Mouse (Mus musculus): ENCODE measurements at regions not wholly inside any gene's neighbourhood (a gene's known extent, or its start where the extent isn't known, plus 50 kb on each side); places are given as distances from the start of the nearest gene placed in this dataset.

- Histone ChIP-seq H3K27me3 (ENCODE audit: insufficient read depth, low read length) (no peaks in the 10 kb centered on the region), H3K9me3 (ENCODE audit: low read length) (no peaks in the 10 kb centered on the region), H3K4me1 (replicated peaks; ENCODE audit: low read depth, low read length) (no peaks in the 10 kb centered on the region), H3K4me3 (replicated peaks; ENCODE audit: low read length) (no peak overlapping the region), H3K36me3 (ENCODE audit: insufficient read depth, low read length) (no peaks in the 10 kb centered on the region)
- TF ChIP-seq POU5F1 (IDR thresholded peaks at IDR 0.05; ENCODE audit: borderline replicate concordance, low read length) (no peak), NANOG (IDR thresholded peaks at IDR 0.05; ENCODE audit: borderline replicate concordance, low read length) (no peak), CTCF (conservative IDR thresholded peaks at IDR 0.05; ENCODE audit: low read length) (no peak)
These were observed 148.6 kb upstream of the Ust start for GRCm38 (mm10) chr10:8667244-8667643.

- Histone ChIP-seq H3K36me3 (ENCODE audit: insufficient read depth, low read length) (no peaks in the 10 kb centered on the region), H3K4me1 (replicated peaks; ENCODE audit: low read depth, low read length) (no peaks in the 10 kb centered on the region), H3K27me3 (ENCODE audit: insufficient read depth, low read length) (no peaks in the 10 kb centered on the region), H3K4me3 (replicated peaks; ENCODE audit: low read length) (no peak overlapping the region), H3K9me3 (ENCODE audit: low read length) (no peaks in the 10 kb centered on the region)
- TF ChIP-seq POU5F1 (IDR thresholded peaks at IDR 0.05; ENCODE audit: borderline replicate concordance, low read length), result no peak
- TF ChIP-seq NANOG (IDR thresholded peaks at IDR 0.05; ENCODE audit: borderline replicate concordance, low read length), result no peak
- TF ChIP-seq CTCF (conservative IDR thresholded peaks at IDR 0.05; ENCODE audit: low read length), result no peak
These were observed 140.3 kb upstream of the Ust start for GRCm38 (mm10) chr10:8658934-8659294.

- Histone ChIP-seq H3K27me3 (ENCODE audit: insufficient read depth, low read length) (no peaks in the 10 kb centered on the region), H3K9me3 (ENCODE audit: low read length) (no peaks in the 10 kb centered on the region), H3K4me3 (replicated peaks; ENCODE audit: low read length) (no peak overlapping the region), H3K36me3 (ENCODE audit: insufficient read depth, low read length) (no peaks in the 10 kb centered on the region), H3K4me1 (replicated peaks; ENCODE audit: low read depth, low read length) (no peaks in the 10 kb centered on the region)
- TF ChIP-seq NANOG (IDR thresholded peaks at IDR 0.05; ENCODE audit: borderline replicate concordance, low read length), result no peak
- TF ChIP-seq POU5F1 (IDR thresholded peaks at IDR 0.05; ENCODE audit: borderline replicate concordance, low read length), result no peak
- no peak for TF ChIP-seq CTCF (conservative IDR thresholded peaks at IDR 0.05; ENCODE audit: low read length)
These were observed 139.7 kb upstream of the Ust start for GRCm38 (mm10) chr10:8658024-8658933.

GRCm38 (mm10) chr10:8657176-8658023, 138.8 kb upstream of the Ust start:
- H3K9me3 ChIP-seq (ENCODE audit: low read length), result no peaks in the 10 kb centered on the region
- no peak overlapping the region for H3K4me3 ChIP-seq (replicated peaks; ENCODE audit: low read length)
- no peaks in the 10 kb centered on the region for H3K27me3 ChIP-seq (ENCODE audit: insufficient read depth, low read length)
- TF ChIP-seq CTCF (conservative IDR thresholded peaks at IDR 0.05; ENCODE audit: low read length) (no peak), NANOG (IDR thresholded peaks at IDR 0.05; ENCODE audit: borderline replicate concordance, low read length) (no peak), POU5F1 (IDR thresholded peaks at IDR 0.05; ENCODE audit: borderline replicate concordance, low read length) (no peak)
- H3K36me3 ChIP-seq (ENCODE audit: insufficient read depth, low read length), result no peaks in the 10 kb centered on the region
- no peaks in the 10 kb centered on the region for H3K4me1 ChIP-seq (replicated peaks; ENCODE audit: low read depth, low read length)

- Histone ChIP-seq H3K4me3 (replicated peaks; ENCODE audit: low read length) (no peak overlapping the region), H3K27me3 (ENCODE audit: insufficient read depth, low read length) (no peaks in the 10 kb centered on the region), H3K36me3 (ENCODE audit: insufficient read depth, low read length) (no peaks in the 10 kb centered on the region), H3K4me1 (replicated peaks; ENCODE audit: low read depth, low read length) (no peaks in the 10 kb centered on the region), H3K9me3 (ENCODE audit: low read length) (no peaks in the 10 kb centered on the region)
- TF ChIP-seq CTCF (conservative IDR thresholded peaks at IDR 0.05; ENCODE audit: low read length) (no peak), NANOG (IDR thresholded peaks at IDR 0.05; ENCODE audit: borderline replicate concordance, low read length) (no peak), POU5F1 (IDR thresholded peaks at IDR 0.05; ENCODE audit: borderline replicate concordance, low read length) (no peak)
These were observed 135.0 kb upstream of the Ust start for GRCm38 (mm10) chr10:8653651-8654050.

GRCm38 (mm10) chr10:8642266-8642665, 123.6 kb upstream of the Ust start:
- no peaks in the 10 kb centered on the region for H3K4me1 ChIP-seq (replicated peaks; ENCODE audit: low read depth, low read length)
- no peaks in the 10 kb centered on the region for H3K36me3 ChIP-seq (ENCODE audit: insufficient read depth, low read length)
- TF ChIP-seq CTCF (conservative IDR thresholded peaks at IDR 0.05; ENCODE audit: low read length), result no peak
- TF ChIP-seq NANOG (IDR thresholded peaks at IDR 0.05; ENCODE audit: borderline replicate concordance, low read length), result no peak
- TF ChIP-seq POU5F1 (IDR thresholded peaks at IDR 0.05; ENCODE audit: borderline replicate concordance, low read length), result no peak
- no peaks in the 10 kb centered on the region for H3K27me3 ChIP-seq (ENCODE audit: insufficient read depth, low read length)
- H3K9me3 ChIP-seq (ENCODE audit: low read length), result peaks cover 50% of the 10 kb centered on the region
- H3K4me3 ChIP-seq (replicated peaks; ENCODE audit: low read length), result no peak overlapping the region

GRCm38 (mm10) chr10:8624229-8624911, 105.7 kb upstream of the Ust start:
- peaks cover 69% of the 10 kb centered on the region for H3K9me3 ChIP-seq (ENCODE audit: low read length)
- TF ChIP-seq CTCF (conservative IDR thresholded peaks at IDR 0.05; ENCODE audit: low read length) (no peak), POU5F1 (IDR thresholded peaks at IDR 0.05; ENCODE audit: borderline replicate concordance, low read length) (no peak), NANOG (IDR thresholded peaks at IDR 0.05; ENCODE audit: borderline replicate concordance, low read length) (no peak)
- no peaks in the 10 kb centered on the region for H3K36me3 ChIP-seq (ENCODE audit: insufficient read depth, low read length)
- no peaks in the 10 kb centered on the region for H3K27me3 ChIP-seq (ENCODE audit: insufficient read depth, low read length)
- H3K4me1 ChIP-seq (replicated peaks; ENCODE audit: low read depth, low read length), result no peaks in the 10 kb centered on the region
- H3K4me3 ChIP-seq (replicated peaks; ENCODE audit: low read length), result no peak overlapping the region

GRCm38 (mm10) chr10:8618676-8619075, 100.1 kb upstream of the Ust start:
- H3K27me3 ChIP-seq (ENCODE audit: insufficient read depth, low read length), result no peaks in the 10 kb centered on the region
- H3K4me1 ChIP-seq (replicated peaks; ENCODE audit: low read depth, low read length), result no peaks in the 10 kb centered on the region
- TF ChIP-seq CTCF (conservative IDR thresholded peaks at IDR 0.05; ENCODE audit: low read length), result no peak
- peaks cover 66% of the 10 kb centered on the region for H3K9me3 ChIP-seq (ENCODE audit: low read length)
- no peaks in the 10 kb centered on the region for H3K36me3 ChIP-seq (ENCODE audit: insufficient read depth, low read length)
- H3K4me3 ChIP-seq (replicated peaks; ENCODE audit: low read length), result no peak overlapping the region
